Mouse (Mus musculus): ENCODE data around the gene Aamp. TPM values are rescaled to one million over a fixed set of nuclear protein-coding genes. Genes with fewer than 3 reads are reported as not detected.

Aamp gene
- polyA plus RNA-seq, 1 experiment from 2014 or later: 119 TPM

DNA sequence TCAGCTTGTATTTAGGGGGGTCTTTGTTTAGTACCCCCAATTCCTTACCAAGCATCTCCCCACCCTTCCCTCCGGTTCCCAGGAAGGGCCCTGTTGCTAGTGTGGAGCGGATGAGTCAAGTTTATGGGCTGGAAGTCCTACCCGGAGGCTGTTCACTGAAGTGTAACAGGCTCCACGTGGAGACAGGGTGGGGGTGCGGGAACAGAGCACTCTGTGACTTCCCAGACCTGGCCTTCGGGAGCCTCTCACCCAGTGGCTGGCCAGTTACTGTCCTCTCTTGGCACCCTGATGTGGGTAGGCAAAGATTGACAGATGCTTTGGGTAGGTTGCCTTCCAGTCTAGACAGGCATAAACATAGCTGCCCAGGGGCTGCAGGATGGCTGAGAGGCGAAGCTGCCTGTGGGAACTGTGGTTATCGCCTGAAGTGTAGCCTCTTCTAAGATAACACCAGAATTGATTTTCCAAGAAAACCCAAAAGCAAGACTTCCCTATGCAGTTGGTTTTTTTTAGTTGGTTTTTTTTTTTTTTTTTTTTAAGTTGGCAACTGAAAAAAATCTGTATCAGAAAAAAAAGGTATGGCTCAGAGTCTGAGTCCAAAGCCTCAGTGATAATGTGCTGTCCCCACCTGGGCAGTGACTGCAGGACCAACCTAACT is 6.5 kb downstream of the Aamp start:
- H3K9me3 ChIP-seq (replicated peaks): no peaks in the 10 kb centered on the region
- H3K4me1 ChIP-seq: peaks cover 36% of the 10 kb centered on the region
- H3K36me3 ChIP-seq: peaks cover 46% of the 10 kb centered on the region
- no peak overlapping the region for H3K27ac ChIP-seq
- ATAC-seq: no peak
- WGBS (ENCODE audit: insufficient replicate concordance): 45% methylated on average over 8 of the region's 8 CpGs
- no peak overlapping the region for H3K9ac ChIP-seq
- no peak overlapping the region for H3K4me3 ChIP-seq
- H3K4me2 ChIP-seq: no peak overlapping the region
- peaks cover 29% of the 10 kb centered on the region; the same call in 1 of the 2 replicates for H3K27me3 ChIP-seq (replicated peaks)

DNA sequence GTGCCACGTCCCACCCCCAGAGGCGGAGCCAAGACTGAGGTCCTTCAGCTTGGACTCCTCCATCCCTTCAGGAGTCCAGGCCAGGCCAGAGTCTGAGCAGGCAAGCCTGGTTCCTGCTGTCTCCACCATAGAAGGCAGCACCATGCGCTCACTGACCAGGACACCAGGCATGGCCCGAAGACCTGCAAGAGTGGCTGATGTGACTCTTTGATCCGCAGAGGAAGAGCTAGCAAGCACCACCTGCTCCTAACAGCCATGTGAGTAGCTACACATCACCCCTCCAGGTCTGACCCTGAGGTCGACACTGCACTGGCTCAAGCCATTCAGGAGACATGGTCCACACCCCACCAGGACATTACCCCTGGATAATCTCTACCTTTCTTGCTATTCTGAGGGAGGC is 7.5 kb downstream of the Aamp start:
- ATAC-seq: no peak
- Histone ChIP-seq H3K9ac (no peak overlapping the region), H3K27ac (no peak overlapping the region), H3K9me3 (replicated peaks) (no peaks in the 10 kb centered on the region), H3K27me3 (replicated peaks) (peaks cover 29% of the 10 kb centered on the region; the same call in 1 of the 2 replicates), H3K4me3 (no peak overlapping the region), H3K4me2 (no peak overlapping the region), H3K36me3 (peaks cover 36% of the 10 kb centered on the region), H3K4me1 (peaks cover 32% of the 10 kb centered on the region)
- WGBS (ENCODE audit: insufficient replicate concordance): 59% methylated on average over 6 of the region's 6 CpGs

DNA sequence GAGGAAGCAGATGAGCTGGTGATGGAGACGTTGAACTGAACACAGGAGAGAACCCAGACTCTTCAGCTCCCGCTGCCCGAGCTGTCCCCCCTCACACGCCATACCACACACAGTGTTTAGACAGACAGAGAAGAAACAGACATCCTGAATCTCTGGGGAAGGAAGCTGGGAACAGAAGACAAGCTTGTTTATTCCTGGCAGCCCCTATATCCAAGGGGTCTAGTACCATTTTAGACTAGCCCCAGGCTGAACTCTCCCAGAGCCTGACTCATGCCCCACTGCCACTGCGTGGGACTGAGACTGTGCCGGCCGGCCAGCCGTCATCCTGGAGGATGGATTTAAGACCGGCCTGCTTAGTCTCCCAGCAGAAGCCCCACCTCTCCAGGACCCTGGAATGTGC is 9.5 kb downstream of the Aamp start:
- Histone ChIP-seq H3K9ac (no peak overlapping the region), H3K36me3 (peaks cover 16% of the 10 kb centered on the region), H3K27me3 (replicated peaks) (peaks cover 29% of the 10 kb centered on the region; the same call in 1 of the 2 replicates), H3K4me3 (no peak overlapping the region), H3K4me2 (no peak overlapping the region), H3K9me3 (replicated peaks) (no peaks in the 10 kb centered on the region), H3K27ac (peak overlapping the region; percentile 40; the same call in 1 of the 2 replicates), H3K4me1 (peaks cover 29% of the 10 kb centered on the region)
- ATAC-seq: 0 out of 2 replicates have a peak, but pooled peaks have one; percentile 17
- 25% methylated on average over 9 of the region's 9 CpGs for WGBS (ENCODE audit: insufficient replicate concordance)

DNA sequence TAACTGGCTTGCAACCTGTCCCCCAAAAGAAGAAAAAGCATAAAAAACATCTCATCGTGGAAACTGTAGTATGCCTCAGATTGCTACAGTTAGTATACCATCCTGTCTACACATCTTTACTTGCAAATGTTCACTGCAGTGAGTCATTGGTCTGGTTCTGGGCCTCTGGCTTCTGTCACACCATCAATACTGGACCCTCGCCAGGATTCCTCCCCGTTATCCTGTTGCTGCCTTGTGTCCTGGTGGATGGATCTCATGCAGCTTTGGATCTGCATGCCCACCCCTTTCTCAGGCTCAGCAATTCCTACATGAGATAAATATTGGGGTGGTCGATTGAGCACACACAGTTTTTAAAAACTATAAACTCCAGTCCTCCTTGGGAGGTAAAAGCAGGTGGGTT is 12.9 kb downstream of the Aamp start:
- Histone ChIP-seq H3K9ac (no peak overlapping the region), H3K9me3 (replicated peaks) (no peaks in the 10 kb centered on the region), H3K27me3 (replicated peaks) (peaks cover 21% of the 10 kb centered on the region; the same call in 1 of the 2 replicates), H3K36me3 (peaks cover 24% of the 10 kb centered on the region), H3K27ac (no peak overlapping the region), H3K4me1 (peaks cover 13% of the 10 kb centered on the region; the same call in 1 of the 2 replicates), H3K4me2 (no peak overlapping the region), H3K4me3 (no peak overlapping the region)
- 65% methylated on average over 4 of the region's 4 CpGs for WGBS (ENCODE audit: insufficient replicate concordance)
- no peak for ATAC-seq

DNA sequence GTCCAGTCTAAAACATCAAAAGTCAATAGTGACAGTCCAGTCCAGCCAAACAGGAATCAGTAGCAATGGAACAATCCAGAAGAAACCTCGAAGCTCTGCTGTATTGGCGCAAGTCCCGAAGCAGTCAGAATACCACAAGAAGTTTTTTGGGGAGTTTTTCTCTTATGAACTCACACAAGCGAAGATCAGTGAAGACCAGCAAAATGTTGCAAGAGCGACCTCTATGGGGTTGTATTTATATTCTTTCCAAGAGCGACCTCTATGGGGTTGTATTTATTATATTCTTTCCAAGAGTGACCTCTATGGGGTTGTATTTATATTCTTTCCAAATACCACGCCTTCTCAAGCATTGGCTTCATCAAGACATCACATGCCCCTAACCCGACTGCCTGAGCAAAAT is 15.8 kb downstream of the Aamp start:
- Histone ChIP-seq H3K9me3 (replicated peaks) (no peaks in the 10 kb centered on the region), H3K4me2 (no peak overlapping the region), H3K27me3 (replicated peaks) (no peaks in the 10 kb centered on the region), H3K4me3 (no peak overlapping the region), H3K4me1 (no peaks in the 10 kb centered on the region), H3K9ac (no peak overlapping the region), H3K36me3 (peaks cover 54% of the 10 kb centered on the region), H3K27ac (no peak overlapping the region)
- ATAC-seq: no peak
- WGBS (ENCODE audit: insufficient replicate concordance): 69% methylated on average over 8 of the region's 8 CpGs

DNA sequence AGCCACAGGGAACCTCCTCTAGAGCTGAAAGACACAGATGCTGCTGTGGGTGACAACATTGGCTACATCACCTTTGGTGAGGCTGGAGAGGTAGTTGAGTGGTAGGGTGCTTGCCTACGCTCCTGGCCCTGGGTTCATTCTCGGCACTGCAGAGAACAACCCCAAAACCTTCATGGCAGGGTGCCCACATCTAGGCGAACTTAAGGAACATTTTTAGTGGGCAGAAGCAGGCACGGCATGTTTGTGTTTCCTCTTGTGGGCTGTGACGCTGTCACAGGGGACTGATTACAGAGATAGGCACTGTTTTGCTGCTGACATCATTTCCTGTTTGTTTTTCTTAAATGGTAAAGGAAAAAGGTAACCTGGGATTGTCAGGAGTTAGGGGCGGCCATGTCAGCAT is 22.0 kb downstream of the Aamp start:
- WGBS (ENCODE audit: insufficient replicate concordance): 78% methylated on average over 6 of the region's 6 CpGs
- no peak for ATAC-seq

DNA sequence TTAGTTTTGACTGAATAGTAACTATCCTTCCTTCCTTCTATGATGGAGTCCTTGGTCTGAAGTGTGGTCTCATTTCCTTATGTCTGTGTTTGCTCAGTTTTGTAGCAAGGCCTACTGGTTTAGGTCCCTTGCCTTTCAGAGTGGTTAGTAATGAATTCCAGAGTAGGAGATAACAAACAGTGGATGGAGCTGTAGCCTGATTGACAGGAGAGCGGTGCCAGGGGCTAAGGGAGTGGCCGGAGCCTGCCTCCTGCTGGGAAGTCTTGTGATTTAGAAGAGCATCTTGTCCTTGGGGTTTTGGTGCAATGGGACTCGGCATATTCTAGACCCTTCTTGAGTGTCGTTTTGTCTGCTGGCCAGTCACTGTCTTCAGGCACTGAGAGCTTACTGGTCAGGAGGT is 27.8 kb downstream of the Aamp start:
- Histone ChIP-seq H3K9ac (no peak overlapping the region), H3K27me3 (replicated peaks) (no peaks in the 10 kb centered on the region), H3K27ac (no peak overlapping the region), H3K4me3 (no peak overlapping the region), H3K9me3 (replicated peaks) (no peaks in the 10 kb centered on the region), H3K36me3 (peaks cover 97% of the 10 kb centered on the region), H3K4me2 (no peak overlapping the region), H3K4me1 (0 out of 2 replicates have a peak, but pooled peaks cover 3% of the 10 kb centered on the region)
- 76% methylated on average over 4 of the region's 4 CpGs for WGBS (ENCODE audit: insufficient replicate concordance)
- ATAC-seq: no peak

More for the DNA sequence above, 22.0 kb downstream of the Aamp start:
- peaks cover 97% of the 10 kb centered on the region for H3K36me3 ChIP-seq
- no peaks in the 10 kb centered on the region for H3K9me3 ChIP-seq (replicated peaks)
- H3K4me3 ChIP-seq: no peak overlapping the region
- H3K27me3 ChIP-seq (replicated peaks): no peaks in the 10 kb centered on the region
- no peak overlapping the region for H3K4me2 ChIP-seq
- no peaks in the 10 kb centered on the region for H3K4me1 ChIP-seq
- no peak overlapping the region for H3K9ac ChIP-seq
- H3K27ac ChIP-seq: no peak overlapping the region

DNA sequence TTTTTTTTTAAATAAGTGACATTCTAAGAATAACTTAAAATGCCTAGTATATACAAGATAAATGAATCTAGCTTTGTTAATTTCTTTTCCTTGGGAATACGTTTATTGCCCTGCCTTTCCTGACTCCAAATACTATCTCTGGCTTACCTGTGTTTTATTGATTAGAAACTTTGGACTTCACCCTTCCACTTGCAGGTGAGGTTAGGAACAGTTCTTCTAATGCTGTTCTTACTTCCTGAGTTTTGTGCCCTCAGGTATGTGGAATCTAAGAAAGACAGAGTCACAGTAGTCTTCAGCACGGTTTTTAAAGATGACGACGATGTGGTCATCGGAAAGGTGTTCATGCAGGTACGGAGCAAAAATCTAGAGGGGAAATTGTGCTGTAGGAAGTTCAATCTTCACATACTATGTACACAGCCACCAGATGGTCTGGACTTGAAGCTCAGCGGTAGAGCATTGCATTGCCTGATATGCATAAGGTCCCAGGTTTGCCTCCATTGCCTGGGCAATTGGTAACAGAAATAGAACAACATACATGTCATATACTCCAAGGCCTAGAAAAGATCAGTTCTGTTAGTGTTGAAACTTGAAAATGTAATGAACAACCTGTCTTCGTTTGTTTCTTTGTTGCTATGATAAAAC is 28.7 kb downstream of the Aamp start:
- H3K36me3 ChIP-seq: peaks cover 97% of the 10 kb centered on the region
- ATAC-seq: no peak
- no peaks in the 10 kb centered on the region for H3K27me3 ChIP-seq (replicated peaks)

DNA sequence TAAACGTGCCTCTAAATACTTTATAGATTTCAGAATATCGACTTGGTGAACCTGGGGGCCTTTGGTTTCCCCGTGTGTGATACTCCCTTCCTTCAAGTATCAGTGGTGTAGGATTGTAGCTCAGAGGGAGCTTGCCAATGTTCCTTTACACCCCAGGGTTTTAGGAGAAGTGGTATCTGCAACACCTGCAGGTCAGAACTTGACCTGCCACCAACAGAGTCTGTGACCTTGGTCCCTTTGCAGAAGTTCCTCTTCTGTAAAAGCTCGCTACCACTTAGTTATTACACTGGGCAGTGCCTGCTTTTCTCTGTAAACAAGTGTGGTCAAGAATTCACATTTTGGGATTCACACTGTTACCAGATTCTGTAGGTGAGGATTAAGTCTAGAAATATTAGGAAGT is 34.4 kb downstream of the Aamp start:
- H3K27me3 ChIP-seq (replicated peaks): no peaks in the 10 kb centered on the region
- no peak for ATAC-seq
- no peak overlapping the region for H3K4me2 ChIP-seq
- peak overlapping the region; percentile 66 for H3K27ac ChIP-seq
- H3K4me3 ChIP-seq: no peak overlapping the region
- peaks cover 42% of the 10 kb centered on the region for H3K4me1 ChIP-seq
- H3K9me3 ChIP-seq (replicated peaks): no peaks in the 10 kb centered on the region
- H3K36me3 ChIP-seq: peaks cover 92% of the 10 kb centered on the region
- WGBS (ENCODE audit: insufficient replicate concordance): 76% methylated on average over 4 of the region's 4 CpGs
- H3K9ac ChIP-seq: no peak overlapping the region

More for the DNA sequence above, 28.7 kb downstream of the Aamp start:
- no peak overlapping the region for H3K4me3 ChIP-seq
- H3K9ac ChIP-seq: no peak overlapping the region
- no peak overlapping the region for H3K27ac ChIP-seq
- no peaks in the 10 kb centered on the region for H3K9me3 ChIP-seq (replicated peaks)
- H3K4me2 ChIP-seq: no peak overlapping the region
- H3K4me1 ChIP-seq: 0 out of 2 replicates have a peak, but pooled peaks cover 3% of the 10 kb centered on the region
- 87% methylated on average over 8 of the region's 8 CpGs for WGBS (ENCODE audit: insufficient replicate concordance)

DNA sequence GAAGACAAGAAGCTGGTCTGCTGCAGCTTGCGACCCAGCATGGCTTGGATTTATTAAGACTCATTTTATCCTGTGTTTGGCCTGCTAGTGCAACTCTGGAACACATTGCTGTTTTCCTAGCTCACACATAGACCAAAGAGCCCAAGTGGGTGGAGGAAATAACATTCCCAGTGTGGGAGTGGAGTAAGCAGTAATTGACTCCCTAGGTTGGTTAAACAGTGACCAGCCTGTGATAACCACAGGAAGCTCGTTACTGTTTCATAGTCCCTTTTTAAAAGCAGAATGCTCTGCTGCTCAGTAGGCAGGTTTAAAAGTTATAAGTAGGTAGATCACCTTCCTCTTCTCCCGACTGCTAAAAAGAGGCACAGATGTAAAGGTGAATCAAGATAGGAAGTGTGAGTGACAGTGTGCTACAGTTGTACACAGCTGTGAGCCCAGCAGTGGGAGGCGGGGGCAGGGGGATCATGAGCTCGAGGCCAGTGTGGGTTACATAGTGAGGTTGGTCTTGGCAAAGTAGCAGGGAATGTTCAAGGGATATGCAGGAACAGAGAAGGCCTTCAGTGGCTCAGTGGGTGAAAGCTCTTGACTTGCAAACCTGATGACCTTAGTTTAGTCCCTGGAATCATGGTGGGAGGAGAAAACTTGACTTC is 35.1 kb downstream of the Aamp start:
- WGBS (ENCODE audit: insufficient replicate concordance): 50% methylated on average over 5 of the region's 5 CpGs
- Histone ChIP-seq H3K36me3 (peaks cover 86% of the 10 kb centered on the region), H3K9me3 (replicated peaks) (no peaks in the 10 kb centered on the region), H3K4me2 (0 out of 2 replicates have a peak overlapping the region, but pooled peaks have one; percentile 15), H3K9ac (no peak overlapping the region), H3K4me1 (peaks cover 49% of the 10 kb centered on the region), H3K4me3 (no peak overlapping the region), H3K27ac (peak overlapping the region; percentile 66), H3K27me3 (replicated peaks) (no peaks in the 10 kb centered on the region)
- peak; percentile 59; the same call in 1 of the 2 replicates for ATAC-seq

DNA sequence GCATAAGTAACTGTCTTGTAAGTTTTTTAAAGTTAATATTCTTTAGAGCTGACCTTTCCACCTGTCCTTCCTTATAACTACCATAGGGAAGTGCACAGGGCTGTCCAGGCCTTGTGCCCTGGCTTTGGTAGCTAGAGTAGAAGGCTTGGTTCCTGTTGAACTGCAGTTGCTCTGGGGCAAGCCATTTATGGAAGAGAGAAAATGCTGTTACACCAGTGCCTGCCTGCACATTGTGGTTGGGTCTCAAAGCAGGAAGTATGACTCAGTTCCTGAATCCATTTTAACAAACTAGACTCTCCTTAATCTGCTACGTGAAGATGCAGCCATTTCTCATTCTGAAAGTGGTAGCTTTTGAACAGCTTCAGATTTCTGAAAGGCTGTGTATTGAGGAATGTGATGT is 35.7 kb downstream of the Aamp start:
- no peak overlapping the region for H3K4me2 ChIP-seq
- WGBS (ENCODE audit: insufficient replicate concordance): 33% methylated on average over 1 of the region's 1 CpGs
- H3K9me3 ChIP-seq (replicated peaks): no peaks in the 10 kb centered on the region
- no peak overlapping the region for H3K9ac ChIP-seq
- peaks cover 55% of the 10 kb centered on the region for H3K4me1 ChIP-seq
- ATAC-seq: peak; percentile 44
- peaks cover 79% of the 10 kb centered on the region for H3K36me3 ChIP-seq
- no peak overlapping the region for H3K4me3 ChIP-seq
- peak overlapping the region; percentile 66 for H3K27ac ChIP-seq
- H3K27me3 ChIP-seq (replicated peaks): no peaks in the 10 kb centered on the region

DNA sequence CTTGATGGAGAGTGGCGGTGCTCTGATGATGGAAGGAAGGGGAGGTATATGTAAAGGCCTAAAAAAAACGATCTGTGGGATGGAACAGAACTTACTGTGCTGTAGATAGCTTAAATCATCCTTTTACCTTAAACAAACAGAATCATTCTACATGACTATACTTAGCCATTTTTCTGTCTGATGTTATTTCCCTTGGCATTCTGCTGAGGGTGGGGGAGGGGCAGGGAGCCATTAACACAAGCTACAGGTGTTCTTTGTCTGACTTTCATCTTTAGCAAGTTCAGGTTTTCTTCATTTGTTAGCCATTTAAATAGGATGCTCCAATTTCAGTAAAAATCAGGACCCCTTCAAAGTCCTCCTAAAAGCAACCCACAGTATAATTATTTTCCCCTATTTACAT is 39.0 kb downstream of the Aamp start:
- Histone ChIP-seq H3K4me1 (peaks cover 85% of the 10 kb centered on the region), H3K27me3 (replicated peaks) (no peaks in the 10 kb centered on the region), H3K9ac (no peak overlapping the region), H3K9me3 (replicated peaks) (no peaks in the 10 kb centered on the region), H3K36me3 (peaks cover 71% of the 10 kb centered on the region), H3K4me3 (no peak overlapping the region), H3K27ac (no peak overlapping the region), H3K4me2 (no peak overlapping the region)
- 69% methylated on average over 2 of the region's 2 CpGs for WGBS (ENCODE audit: insufficient replicate concordance)
- ATAC-seq: no peak

All from liver, embryonic 12.5 days (tissue).